Mouse (Mus musculus): ENCODE results near the gene Cebpe.

The Cebpe gene

DNA sequence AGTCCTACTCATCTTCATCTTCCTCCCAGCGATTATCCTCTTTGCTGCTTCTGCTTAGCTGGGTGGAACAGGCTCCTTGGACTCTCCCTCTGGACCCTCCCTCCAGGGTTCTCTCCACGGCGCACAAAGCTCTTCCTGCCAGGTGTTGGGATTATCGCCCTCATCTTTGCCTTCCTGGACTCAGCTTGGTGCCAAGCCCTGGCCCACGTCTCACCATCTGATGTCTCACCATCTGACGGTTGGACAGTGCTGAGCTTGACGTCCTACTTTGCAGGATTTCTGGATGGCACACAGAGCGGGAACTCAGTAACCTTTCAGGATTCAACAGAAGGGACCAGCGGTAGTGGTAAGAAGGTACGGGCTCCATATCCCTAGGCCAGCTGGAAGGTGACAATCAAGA, 9.7 kb upstream of the Cebpe start:
- DNase-seq (ENCODE audit: low read depth, low spot score), result no peak

- DNase-seq (ENCODE audit: low read depth, low spot score), result no peak
Observed at GRCm38 (mm10) chr14:54720654-54721350, 8.8 kb upstream of the Cebpe start.

DNA sequence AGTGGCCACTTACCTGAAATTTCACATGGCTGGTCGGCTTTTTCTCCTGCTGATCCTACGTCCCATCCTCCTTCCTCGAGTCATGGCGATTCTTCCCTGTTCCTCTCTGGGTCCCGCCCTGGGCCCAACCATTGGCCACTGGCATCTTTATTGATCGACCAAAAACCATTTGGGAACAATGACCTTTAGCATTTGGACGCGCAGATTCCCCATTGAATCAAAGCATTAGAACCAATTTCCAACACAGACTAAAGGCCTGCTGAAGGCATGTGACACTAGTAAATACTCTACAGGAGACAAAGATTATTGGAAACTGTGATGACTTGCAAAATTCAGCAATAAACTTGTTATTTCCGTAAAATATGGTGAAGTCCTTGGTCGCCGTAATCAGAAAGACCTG, 8.1 kb upstream of the Cebpe start:
- no peak for DNase-seq (ENCODE audit: low read depth, low spot score)

- no peak for DNase-seq (ENCODE audit: low read depth, low spot score)
Observed at GRCm38 (mm10) chr14:54715402-54715801, 3.4 kb upstream of the Cebpe start.

DNA sequence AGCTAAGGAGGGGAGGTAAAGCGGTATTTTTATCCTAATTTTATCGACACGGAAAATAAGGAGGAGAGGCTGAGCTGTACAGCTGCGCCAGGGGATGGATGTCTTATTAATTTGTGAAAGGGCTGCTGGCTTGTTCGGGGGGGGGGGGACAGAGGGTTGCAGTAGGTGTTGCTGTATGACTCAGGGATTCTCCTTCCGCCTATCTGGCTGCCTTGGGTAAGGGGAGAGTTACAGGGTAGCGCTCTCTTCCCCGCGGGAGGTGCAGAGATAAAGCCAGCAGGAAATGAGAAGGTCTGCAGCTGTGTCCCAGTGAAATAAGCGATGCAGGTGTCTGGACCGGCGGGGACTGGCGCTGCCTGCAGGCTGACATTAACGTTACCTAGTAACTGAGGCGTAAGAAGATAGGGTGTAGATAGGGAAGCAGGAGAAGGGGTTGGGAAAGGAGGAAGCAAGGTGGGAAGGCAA, 2.7 kb upstream of the Cebpe start:
- peak; percentile 51 for DNase-seq (ENCODE audit: low read depth, low spot score)

DNA sequence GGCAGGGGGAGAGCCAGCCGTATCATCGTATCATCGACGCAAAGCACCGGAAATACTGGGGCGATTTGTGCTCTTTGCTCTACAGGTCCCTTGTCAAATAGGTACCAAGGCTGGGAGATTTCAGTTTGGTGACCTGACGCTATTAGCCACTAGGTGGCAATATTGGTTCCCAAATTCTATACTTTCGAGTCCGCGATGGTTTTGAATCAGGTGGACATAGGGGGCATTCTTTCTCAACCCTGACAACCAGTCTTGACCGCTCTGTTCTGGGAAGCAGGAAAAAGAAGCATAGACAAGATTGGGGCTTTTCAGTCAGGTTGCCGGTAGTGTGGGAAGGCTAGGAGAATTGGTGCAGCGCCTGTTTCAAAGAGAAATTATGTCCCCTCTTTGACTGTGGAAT, 2.1 kb upstream of the Cebpe start:
- DNase-seq (ENCODE audit: low read depth, low spot score), result peak; percentile 82

- no peak for DNase-seq (ENCODE audit: low read depth, low spot score)
Observed at GRCm38 (mm10) chr14:54712861-54713260, 887 bp upstream of the Cebpe start.

- DNase-seq (ENCODE audit: low read depth, low spot score), result no peak
Observed at GRCm38 (mm10) chr14:54709054-54709453, 2.9 kb downstream of the Cebpe start.

GRCm38 (mm10) chr14:54706589-54707320, 5.2 kb downstream of the Cebpe start:
- DNase-seq (ENCODE audit: low read depth, low spot score), result no peak

- DNase-seq (ENCODE audit: low read depth, low spot score), result no peak
Observed at GRCm38 (mm10) chr14:54705844-54706243, 6.1 kb downstream of the Cebpe start.

DNA sequence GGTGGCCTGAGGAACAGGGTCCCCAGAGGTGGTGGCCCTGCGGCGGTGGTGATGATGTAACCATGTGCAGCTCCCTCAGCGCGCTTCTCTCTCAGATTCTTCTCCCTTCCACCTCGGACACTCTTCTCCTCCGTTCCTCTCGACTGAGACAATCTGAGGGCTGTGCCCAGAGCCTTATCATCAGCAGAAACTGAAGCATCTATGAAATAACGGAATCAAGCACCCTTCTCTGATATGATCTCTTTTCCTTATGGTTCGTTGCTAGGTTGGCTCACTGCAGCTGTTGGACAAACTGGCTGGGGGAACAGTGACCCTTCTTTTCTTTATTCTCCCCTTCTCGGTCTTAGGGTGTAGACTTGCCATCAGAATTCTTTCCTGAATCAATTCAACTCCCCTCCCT, 8.8 kb downstream of the Cebpe start:
- DNase-seq (ENCODE audit: low read depth, low spot score), result no peak

DNA sequence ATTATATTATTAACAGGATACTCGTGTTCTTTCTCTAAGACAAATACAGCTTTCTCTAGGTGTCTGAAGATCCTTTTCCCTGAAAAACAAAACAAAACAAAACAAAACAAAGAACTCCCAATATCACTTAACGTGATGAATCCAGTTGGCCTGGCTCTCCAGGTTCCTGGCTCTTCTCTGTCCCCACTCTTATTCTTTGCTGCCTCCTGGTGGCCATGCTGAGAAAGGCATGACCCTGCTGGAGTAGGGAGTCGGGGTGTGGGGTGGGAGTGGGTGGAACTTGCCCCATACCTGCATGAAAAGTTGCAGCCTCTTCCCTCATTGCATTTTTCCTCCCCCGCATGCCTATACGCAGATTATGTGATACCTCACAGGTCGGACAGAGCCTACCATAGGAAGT, 10.7 kb downstream of the Cebpe start:
- peak; percentile 90 for DNase-seq (ENCODE audit: low read depth, low spot score)

DNA sequence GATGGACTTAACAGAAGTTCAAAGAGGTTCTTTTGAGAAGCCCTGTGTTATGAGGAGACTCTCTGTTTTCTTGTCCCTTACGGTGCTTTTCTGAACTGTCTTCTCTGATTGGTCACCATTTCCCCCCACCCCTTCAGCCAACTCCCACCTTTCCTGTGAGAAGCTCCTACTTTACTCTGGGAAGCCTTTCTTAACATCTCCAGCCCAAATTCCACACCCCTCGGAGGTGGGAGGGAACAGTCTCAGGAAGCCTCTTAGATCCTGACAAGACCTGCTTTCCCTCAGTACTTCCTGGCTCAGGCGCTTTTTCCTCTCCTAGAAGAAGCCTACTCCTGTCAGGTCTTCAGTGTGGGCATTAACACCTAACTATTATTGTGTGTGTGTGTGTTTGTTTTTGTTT, 12.4 kb downstream of the Cebpe start:
- no peak for DNase-seq (ENCODE audit: low read depth, low spot score)

DNA sequence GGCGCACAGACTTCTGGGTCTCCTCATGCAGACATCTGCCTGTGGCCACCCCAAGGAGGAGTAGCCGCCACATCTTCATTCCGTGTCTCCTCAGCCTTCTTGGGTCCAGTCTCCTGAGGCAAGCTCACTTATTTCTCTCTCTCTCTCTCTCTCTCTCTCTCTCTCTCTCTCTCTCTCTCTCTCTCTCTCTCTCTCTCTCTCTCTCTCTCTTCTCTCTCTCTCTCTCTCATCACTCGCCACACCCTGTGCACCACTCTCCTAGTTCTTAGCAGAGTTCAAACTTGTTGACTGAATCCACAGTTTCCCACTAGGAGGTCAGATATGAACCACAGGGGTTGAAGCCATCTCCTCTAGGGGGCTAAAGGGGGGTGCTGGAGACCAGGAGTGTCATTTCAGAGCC, 13.2 kb downstream of the Cebpe start, which contains the start of gene Gm29776:
Gm29776 (minus strand) TSS at position 101 of the 400 bp plus-strand sequence.
- no peak for DNase-seq (ENCODE audit: low read depth, low spot score)

DNA sequence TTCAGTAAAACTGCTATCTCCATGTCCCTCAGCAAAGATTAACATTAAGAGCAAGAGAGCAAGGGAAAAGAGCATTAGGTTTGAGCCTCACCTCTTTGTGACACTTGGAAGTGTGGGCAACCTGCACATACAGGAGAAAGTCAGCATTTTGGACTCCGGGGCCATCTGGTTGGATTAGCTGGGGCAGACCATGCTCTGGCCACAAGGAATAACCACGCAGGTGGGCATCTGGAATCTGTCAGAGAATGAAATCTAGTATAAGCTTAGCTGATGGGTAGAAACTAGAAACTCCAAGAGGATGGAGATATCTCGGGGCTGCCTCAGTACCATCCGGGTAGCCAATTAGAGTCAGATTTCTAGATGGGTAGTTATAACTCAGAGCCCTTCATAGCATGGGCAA, 15.2 kb downstream of the Cebpe start:
- no peak for DNase-seq (ENCODE audit: low read depth, low spot score)

GRCm38 (mm10) chr14:54695042-54695441, 16.9 kb downstream of the Cebpe start:
- no peak for DNase-seq (ENCODE audit: low read depth, low spot score)

GRCm38 (mm10) chr14:54687251-54687650, 24.7 kb downstream of the Cebpe start:
- DNase-seq (ENCODE audit: low read depth, low spot score), result no peak

DNA sequence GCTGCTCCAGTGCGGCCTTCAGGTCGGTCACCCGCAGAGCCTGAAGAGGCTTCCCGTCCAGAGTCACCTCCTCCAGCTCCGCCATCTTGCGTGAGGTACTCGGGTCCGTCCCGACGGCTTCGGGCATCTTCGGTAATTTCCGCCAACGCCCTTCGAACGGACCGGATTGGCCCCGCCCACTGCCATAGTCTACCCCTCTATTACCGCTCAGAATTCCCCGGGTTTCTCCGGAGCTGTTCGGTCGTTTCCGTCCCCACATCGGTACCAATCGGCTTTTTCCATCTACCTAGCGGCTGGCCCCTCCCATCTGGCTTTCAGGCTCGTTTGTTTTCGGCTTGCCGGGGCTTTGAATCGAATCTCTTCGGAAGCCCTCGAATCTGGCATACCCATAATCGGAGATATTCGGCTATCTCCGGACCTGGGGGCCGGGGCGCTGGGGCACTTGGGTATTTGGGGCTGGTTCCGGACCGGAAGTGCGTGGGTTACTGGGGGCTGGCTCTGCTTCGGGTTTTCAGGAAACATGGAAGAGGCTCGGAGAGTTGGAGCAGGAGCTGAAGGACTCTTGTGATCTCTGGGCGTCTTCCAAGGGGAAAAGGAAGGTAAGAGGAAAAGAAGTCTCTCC, 25.3 kb downstream of the Cebpe start, which contains the start of gene Acin1:
Acin1 (minus strand) TSS at position 410 of the 622 bp plus-strand sequence.
- DNase-seq (ENCODE audit: low read depth, low spot score), result peak; percentile 100

- DNase-seq (ENCODE audit: low read depth, low spot score), result peak; percentile 87
Observed at GRCm38 (mm10) chr14:54686063-54686521, 25.9 kb downstream of the Cebpe start, which contains the start of gene 1700123O20Rik. TSS of gene 1700123O20Rik (plus strand) at chr14:54686216.

DNA sequence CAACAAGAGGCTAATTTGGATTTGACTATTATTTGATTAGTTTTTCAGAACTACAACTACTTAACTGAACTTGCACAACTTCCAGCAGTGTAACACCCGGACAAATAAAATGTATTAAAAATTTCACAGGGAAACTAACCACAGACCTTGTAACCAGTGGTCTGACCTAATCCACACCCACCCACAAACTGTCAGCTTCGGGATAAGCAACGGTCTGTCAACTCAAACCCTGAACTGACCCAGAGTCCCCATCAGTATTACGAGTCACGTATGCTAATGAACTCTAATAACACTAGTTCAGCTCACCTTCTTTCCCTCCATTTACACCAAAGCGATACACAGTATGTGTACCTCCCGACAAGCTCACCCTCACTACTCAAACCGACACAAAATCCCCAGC, 26.5 kb downstream of the Cebpe start:
- no peak for DNase-seq (ENCODE audit: low read depth, low spot score)

- peak; percentile 45 for DNase-seq (ENCODE audit: low read depth, low spot score)
Observed at GRCm38 (mm10) chr14:54682396-54682795, 29.6 kb downstream of the Cebpe start.

- DNase-seq (ENCODE audit: low read depth, low spot score), result no peak
Observed at GRCm38 (mm10) chr14:54678657-54679304, 33.2 kb downstream of the Cebpe start.
